Mouse (Mus musculus): ENCODE measurements around the gene Gm20721.

GRCm38 (mm10) chr2:174312661-174313060 is 33.9 kb downstream of the Gm20721 start:
- TF ChIP-seq POLR2A (IDR thresholded peaks at IDR 0.05; ENCODE audit: extremely low read depth, insufficient read depth, low read length) = no peak
- no peak for TF ChIP-seq CTCF (IDR thresholded peaks at IDR 0.05; ENCODE audit: extremely low read depth, insufficient read depth, low read length)

Data from cortical plate, adult 2 months (tissue).